Mouse (Mus musculus) c-Kit-negative CD71-positive TER-119-positive erythroid progenitor cells, embryonic 14.5 days (primary cell): ENCODE data around the gene Arl8a.
A peak's percentile ranks its signal among the peaks of the same experiment; 100 is the strongest.
"Not testable (repeated sequence)": the region's sequence is repeated elsewhere in the genome, so short reads cannot be mapped to it uniquely, and the experiment has no call there.

Source experiments
- DNase-seq: peaks from one replicate; pipeline ENCODE4 v3.0.0-alpha.2; 2013; ENCODE audit warnings: low read depth, low spot score

The Arl8a gene

GRCm38 (mm10) chr1:135146077-135146945 lies at the start of gene Arl8a:
Gene Arl8a, plus strand, starts transcription at chr1:135146824.
- DNase-seq, result peak; percentile 61

- no peak for DNase-seq
Measured at GRCm38 (mm10) chr1:135097441-135097840, 49.2 kb upstream of the Arl8a start.

DNA sequence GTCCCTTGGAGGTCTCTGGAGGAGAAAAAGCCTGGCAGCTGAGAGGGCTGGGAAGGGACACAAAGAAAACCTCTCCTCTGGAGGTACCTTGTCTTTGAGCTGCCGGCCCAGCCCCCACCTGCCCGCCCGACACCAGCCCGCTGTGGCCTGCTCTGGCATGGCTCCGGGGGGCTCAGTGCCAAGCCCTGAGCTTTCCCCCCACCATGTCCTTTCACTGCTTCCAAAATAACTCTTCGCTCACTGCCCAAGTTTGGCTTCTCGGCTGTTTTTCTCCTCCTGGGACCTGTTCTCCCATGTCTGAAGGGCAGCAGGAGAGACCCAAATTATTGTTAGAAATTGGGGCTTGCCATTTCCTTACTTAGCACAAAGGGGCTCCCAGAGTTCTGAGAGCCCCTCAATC lies 48.2 kb upstream of the Arl8a start:
- DNase-seq, result no peak

DNA sequence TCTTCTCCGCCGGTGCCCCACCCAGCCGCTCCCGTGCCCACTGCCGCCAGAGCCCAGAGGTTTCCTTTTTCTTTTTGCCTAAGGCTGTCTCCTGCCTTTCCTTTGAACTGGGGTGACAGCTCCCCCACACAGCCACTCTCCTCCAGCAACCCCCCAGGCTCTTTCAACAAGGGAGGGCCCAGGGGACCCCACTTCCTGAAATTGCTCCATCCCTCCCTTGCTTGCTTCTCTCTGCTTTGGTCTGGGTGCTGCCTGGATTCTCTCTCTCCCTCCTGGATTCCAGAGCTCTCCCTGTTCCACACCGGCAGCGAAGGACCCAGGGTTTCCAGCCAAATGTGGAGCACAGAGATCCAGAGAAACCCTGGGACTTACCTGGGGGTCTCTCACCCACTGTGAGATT lies 46.2 kb upstream of the Arl8a start:
- DNase-seq, result no peak

GRCm38 (mm10) chr1:135105124-135105523 lies 41.5 kb upstream of the Arl8a start, which contains the start of gene Lgr6:
Gene Lgr6, minus strand, starts transcription at chr1:135105276.
- no peak for DNase-seq

DNA sequence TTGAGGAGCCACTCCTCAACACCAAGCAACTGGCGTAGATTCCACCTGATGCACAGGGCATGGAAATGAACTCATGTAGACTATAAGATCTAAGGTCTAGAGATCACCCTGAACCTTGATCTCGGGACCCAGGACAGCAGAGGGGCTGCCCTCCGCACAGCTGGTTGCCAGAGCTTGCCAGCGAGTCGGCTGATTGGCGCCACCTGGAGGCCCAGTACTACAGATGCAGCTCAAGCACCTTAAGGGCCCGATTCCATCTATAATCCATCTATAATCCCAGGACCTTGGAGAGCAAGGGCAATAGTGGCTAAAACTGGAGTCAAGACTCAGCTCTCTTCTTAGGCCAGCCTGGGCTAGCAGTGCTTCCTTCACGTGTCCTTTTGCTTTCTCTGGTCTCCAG lies 40.7 kb upstream of the Arl8a start:
- DNase-seq, result no peak

DNA sequence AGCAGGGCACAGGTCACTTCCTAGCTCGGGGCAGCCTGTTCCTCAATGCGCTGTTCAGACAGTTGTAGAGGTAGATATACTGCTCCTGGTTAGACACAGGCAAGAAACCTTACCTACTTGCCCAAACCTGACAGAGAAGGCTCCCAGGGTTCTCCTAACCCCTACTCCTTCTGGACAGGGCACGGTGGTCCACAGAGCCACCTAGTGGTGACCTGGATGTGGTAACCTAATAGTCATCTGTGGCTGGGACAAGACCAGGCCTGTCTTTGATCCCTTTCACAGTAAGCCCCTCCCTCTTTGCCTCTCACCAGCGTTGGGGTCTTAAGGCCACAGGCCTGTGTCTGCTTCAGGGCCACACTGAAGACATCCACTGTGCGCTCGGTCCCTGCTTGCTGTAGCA lies 38.0 kb upstream of the Arl8a start:
- DNase-seq, result no peak

DNA sequence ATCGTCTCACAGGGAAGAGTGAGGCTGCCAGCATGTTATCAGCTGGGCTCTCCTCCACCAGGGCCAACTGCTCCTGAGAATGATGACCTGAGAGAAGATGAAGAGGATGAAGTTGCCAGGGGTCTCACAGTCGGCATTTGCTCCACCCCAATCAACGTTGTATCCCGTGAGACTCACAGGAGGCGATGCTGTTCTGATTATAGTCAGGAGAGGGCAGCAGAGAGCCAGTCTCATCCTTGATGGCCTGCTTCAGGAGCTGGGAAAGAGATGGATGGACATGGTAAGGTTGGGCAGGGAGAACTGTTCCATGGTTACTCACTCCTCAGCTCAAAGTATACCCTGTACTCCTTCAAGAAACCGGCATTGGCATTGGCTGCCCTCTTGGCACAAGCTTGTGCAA lies 36.5 kb upstream of the Arl8a start:
- peak; percentile 33 for DNase-seq

- DNase-seq, result not testable (repeated sequence)
Measured at GRCm38 (mm10) chr1:135111271-135111670, 35.4 kb upstream of the Arl8a start.

GRCm38 (mm10) chr1:135112661-135113060 lies 34.0 kb upstream of the Arl8a start:
- no peak for DNase-seq

DNA sequence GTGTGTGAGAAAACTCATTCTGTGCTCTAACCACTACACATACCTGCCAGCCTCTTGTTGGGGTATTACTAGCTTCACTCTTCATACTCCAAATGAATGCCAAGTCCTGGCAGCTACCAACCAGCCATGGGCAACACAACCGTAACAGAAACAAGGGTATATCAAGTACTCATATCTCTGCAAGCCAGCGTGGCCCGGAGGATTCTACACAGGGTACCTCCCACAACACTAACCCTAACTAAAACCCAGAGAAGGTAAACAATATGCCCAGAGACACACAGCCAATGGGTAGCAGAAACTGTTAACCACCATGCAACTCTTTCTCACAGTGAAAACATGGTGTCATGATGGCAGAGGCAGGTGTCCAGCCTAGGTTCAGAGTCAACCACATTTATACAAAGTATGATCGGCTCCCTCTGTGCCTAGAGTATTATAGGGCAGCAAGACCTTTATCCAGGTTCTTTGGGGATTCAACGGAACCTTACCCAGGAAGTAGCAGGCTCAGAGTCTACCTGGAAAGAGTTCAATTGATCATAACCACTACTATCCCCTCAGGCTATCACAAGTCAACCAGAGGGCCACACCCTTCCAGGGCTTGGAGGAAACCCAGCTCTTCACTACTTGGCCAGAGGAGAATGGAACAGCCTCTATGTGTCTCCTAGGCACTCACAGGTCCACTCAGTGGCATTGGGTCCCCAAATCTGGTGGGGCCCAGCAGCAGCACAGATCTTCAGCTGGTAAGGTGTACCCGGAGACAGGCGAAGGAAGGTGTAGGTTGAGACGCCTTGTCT lies 21.9 kb upstream of the Arl8a start:
- no peak for DNase-seq

GRCm38 (mm10) chr1:135125990-135126389 lies 20.6 kb upstream of the Arl8a start:
- no peak for DNase-seq

DNA sequence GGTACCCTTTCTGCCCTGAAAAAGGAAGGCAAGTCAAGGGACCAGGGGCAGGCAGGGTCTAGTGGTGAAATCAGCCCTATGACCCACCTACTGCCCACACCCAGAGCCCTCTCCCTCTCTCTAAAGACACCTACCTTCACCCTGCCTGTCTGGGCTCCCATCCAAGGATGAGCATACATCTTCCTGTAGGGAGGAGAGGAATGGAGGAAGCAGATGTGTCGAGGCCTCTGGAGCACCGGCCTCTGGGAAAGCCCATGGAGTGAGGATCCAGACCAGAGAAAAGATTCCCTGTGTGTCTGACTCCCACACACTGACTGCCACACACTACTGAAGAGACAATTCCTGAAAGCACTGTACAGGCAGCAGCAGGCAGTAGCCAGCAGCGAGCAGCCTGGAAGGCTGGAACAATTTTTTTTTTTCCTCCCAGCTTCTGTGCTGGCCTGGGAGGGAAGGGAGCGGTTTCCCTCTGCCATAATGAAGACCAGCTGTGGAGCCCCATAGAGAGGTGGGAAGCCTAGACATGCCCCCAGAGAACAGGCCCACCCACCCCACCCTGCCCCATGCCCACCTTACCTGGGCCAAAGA lies 20.1 kb upstream of the Arl8a start:
- DNase-seq, result no peak

- no peak for DNase-seq
Measured at GRCm38 (mm10) chr1:135128011-135128441, 18.6 kb upstream of the Arl8a start.

DNA sequence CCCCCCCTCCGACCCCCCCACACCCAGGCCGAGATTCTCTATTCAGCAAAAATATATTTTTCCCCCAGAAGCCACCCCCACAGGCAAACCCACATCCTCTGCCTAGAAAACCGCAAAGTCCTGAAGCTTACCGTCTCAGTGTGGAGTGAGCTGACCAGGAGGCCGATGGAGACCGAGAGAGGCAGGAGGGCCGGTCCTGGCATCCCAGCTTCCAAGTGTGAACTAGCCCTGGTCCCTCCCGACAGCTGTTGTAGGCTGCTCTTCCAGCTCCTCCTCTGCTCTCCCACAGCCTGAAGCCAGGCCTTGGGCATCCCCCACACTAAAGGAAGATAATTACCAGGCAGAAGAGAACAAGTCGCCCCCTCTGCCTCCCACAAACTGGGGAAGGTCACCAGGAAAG lies 17.6 kb upstream of the Arl8a start:
- no peak for DNase-seq

- DNase-seq, result no peak
Measured at GRCm38 (mm10) chr1:135129543-135130183, 17.0 kb upstream of the Arl8a start.

DNA sequence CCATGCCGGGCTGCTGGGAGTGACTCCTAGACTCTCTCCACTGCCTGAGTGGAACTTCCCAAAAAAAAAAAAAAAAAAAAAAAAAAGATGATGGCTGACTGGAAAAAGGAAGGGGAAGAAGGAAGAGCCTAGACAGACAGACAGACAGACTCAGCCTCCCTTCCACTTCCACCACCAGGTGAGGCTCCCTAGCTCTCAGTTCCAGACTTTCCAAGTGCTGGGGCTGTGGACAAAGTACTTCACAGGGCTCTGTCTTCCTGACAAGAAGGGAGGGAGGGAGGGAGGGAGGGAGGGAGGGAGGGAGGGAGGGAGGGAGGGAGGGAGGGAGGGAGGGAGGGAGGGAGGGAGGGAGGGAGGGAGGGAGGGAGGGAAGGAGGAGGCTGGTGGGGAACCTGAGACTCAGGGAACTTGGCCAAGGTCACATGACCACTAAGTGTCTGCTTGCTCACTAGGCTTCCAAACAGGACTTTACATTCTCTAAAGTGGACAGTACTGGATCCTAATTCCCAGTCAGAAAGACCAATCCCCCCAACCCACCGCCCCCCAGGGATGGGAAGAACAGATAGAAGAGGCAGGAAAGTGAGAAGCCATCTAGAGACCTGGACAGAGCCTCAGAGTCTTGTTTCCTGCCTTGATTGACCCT lies 16.1 kb upstream of the Arl8a start:
- no peak for DNase-seq

GRCm38 (mm10) chr1:135131034-135131433 lies 15.6 kb upstream of the Arl8a start:
- DNase-seq, result no peak

- no peak for DNase-seq
Measured at GRCm38 (mm10) chr1:135131560-135131959, 15.1 kb upstream of the Arl8a start.

DNA sequence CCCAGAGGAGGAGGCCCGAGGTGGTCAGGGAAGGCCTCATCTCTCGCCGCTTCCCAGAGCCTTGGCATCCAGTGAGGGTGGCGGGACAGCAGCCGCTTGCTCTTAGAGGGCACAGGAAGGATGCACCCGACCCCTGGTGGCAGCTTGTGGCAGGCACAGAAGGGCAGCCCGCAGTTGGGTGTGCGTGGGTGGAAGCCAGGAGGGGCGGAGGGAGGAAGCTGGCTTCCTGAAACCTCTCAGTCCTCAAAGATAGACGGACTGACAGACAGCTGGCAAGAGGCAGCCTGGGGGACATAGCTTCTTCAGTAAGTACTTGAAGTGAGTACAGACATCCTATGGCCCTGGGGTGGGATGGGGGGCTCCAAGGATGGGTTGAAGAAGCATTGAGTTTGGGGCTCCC lies 14.2 kb upstream of the Arl8a start, which contains the start of gene Ptpn7:
Ptpn7 (plus strand) TSS at position 228 of the 400 bp plus-strand sequence.
- no peak for DNase-seq

- no peak for DNase-seq
Measured at GRCm38 (mm10) chr1:135132893-135133369, 13.7 kb upstream of the Arl8a start.
